Mouse (Mus musculus): ENCODE measurements around the gene Nfkbiz.
"Not testable (repeated sequence)": the region's sequence is repeated elsewhere in the genome, so short reads cannot be mapped to it uniquely, and the experiment has no call there.

Gene Nfkbiz

GRCm38 (mm10) chr16:55838510-55839474, at the start of gene Nfkbiz:
TSS of gene Nfkbiz (minus strand) at chr16:55838899.
- peak; percentile 70 for DNase-seq

GRCm38 (mm10) chr16:55887814-55888583, 49.3 kb upstream of the Nfkbiz start:
- DNase-seq = no peak

- DNase-seq = no peak
Measured at GRCm38 (mm10) chr16:55884246-55884645, 45.5 kb upstream of the Nfkbiz start.

GRCm38 (mm10) chr16:55876025-55876424, 37.3 kb upstream of the Nfkbiz start:
- DNase-seq = no peak

GRCm38 (mm10) chr16:55863832-55864231, 25.1 kb upstream of the Nfkbiz start:
- DNase-seq = no peak

GRCm38 (mm10) chr16:55863149-55863815, 24.6 kb upstream of the Nfkbiz start:
- DNase-seq = peak; percentile 65

- no peak for DNase-seq
Measured at GRCm38 (mm10) chr16:55861104-55861503, 22.4 kb upstream of the Nfkbiz start.

GRCm38 (mm10) chr16:55859421-55859820, 20.7 kb upstream of the Nfkbiz start:
- not testable (repeated sequence) for DNase-seq

- DNase-seq = peak; percentile 75
Measured at GRCm38 (mm10) chr16:55858465-55858864, 19.8 kb upstream of the Nfkbiz start.

- peak; percentile 89 for DNase-seq
Measured at GRCm38 (mm10) chr16:55852943-55853727, 14.4 kb upstream of the Nfkbiz start.

GRCm38 (mm10) chr16:55852515-55852914, 13.8 kb upstream of the Nfkbiz start:
- no peak for DNase-seq

GRCm38 (mm10) chr16:55850485-55850884, 11.8 kb upstream of the Nfkbiz start:
- no peak for DNase-seq

- no peak for DNase-seq
Measured at GRCm38 (mm10) chr16:55847679-55848078, 9.0 kb upstream of the Nfkbiz start.

GRCm38 (mm10) chr16:55844847-55845246, 6.1 kb upstream of the Nfkbiz start:
- no peak for DNase-seq

- DNase-seq = no peak
Measured at GRCm38 (mm10) chr16:55843919-55844318, 5.2 kb upstream of the Nfkbiz start.

- no peak for DNase-seq
Measured at GRCm38 (mm10) chr16:55843134-55843533, 4.4 kb upstream of the Nfkbiz start.

GRCm38 (mm10) chr16:55841506-55841905, 2.8 kb upstream of the Nfkbiz start:
- DNase-seq = no peak

- DNase-seq = no peak
Measured at GRCm38 (mm10) chr16:55838129-55838509, 580 bp downstream of the Nfkbiz start.

GRCm38 (mm10) chr16:55837653-55838052, 1.0 kb downstream of the Nfkbiz start:
- not testable (repeated sequence) for DNase-seq

GRCm38 (mm10) chr16:55837168-55837567, 1.5 kb downstream of the Nfkbiz start:
- DNase-seq = no peak

GRCm38 (mm10) chr16:55835798-55836197, 2.9 kb downstream of the Nfkbiz start:
- no peak for DNase-seq

GRCm38 (mm10) chr16:55832617-55833016, 6.1 kb downstream of the Nfkbiz start:
- no peak for DNase-seq
